Mouse (Mus musculus) forebrain, embryonic 16.5 days (tissue): ENCODE results near the gene Grpel1. TPM values are rescaled to one million over a fixed set of nuclear protein-coding genes. Genes with fewer than 3 reads are reported as not detected.

ENCODE experiments used
- ATAC-seq: fragments of 200-750 bp; cut with Nextera tagmentation; 2 replicates; pipeline ENCODE4 v1.8.0; 2017; ENCODE audit warnings: mild to moderate bottlenecking, moderate library complexity
- H3K27ac ChIP-seq: fragments of 300-500 bp; sonication (generic); 2 replicates; pipeline ENCODE4 v1.5.1; 2014; ENCODE audit warnings: low read length, control low read depth
- H3K27me3 ChIP-seq: fragments of 300-500 bp; sonication (generic); replicated peaks from 2 replicates; pipeline ENCODE4 v1.6.1; 2014; ENCODE audit warnings: low read length; ENCODE audit not compliant: control insufficient read depth, insufficient read depth
- H3K36me3 ChIP-seq: fragments of 300-500 bp; sonication (generic); 2 replicates; pipeline ENCODE4 v1.6.1; 2014; ENCODE audit not compliant: control insufficient read depth, insufficient read depth
- H3K4me1 ChIP-seq: fragments of 300-500 bp; sonication (generic); replicated peaks from 2 replicates; pipeline ENCODE4 v1.6.1; 2014; ENCODE audit warnings: low read length; ENCODE audit not compliant: control insufficient read depth, insufficient read depth
- H3K4me2 ChIP-seq: fragments of 300-500 bp; sonication (generic); 2 replicates; pipeline ENCODE4 v1.6.1; 2014; ENCODE audit warnings: mild to moderate bottlenecking, low read length, control low read depth
- H3K4me3 ChIP-seq: fragments of 300-500 bp; sonication (generic); replicated peaks from 2 replicates; pipeline ENCODE4 v1.5.1; 2014; ENCODE audit warnings: mild to moderate bottlenecking, low read length, control low read depth
- H3K9ac ChIP-seq: fragments of 300-500 bp; sonication (generic); replicated peaks from 2 replicates; pipeline ENCODE4 v1.6.1; 2014; ENCODE audit warnings: low read depth, low read length, control low read depth
- H3K9me3 ChIP-seq: fragments of 300-500 bp; sonication (generic); 2 replicates; pipeline ENCODE4 v1.6.1; 2016; ENCODE audit warnings: low read length; ENCODE audit not compliant: control insufficient read depth
- WGBS: fragments of 180-500 bp; shearing (Covaris S2); extraction: QIAGEN DNeasy Blood & Tissue Kit; methylation state at CpG from one replicate; pipeline ENCODE4 v1.1.7; 2014; 5-methylcytosine and 5-hydroxymethylcytosine counted together
- polyA plus RNA-seq: library from polyadenylated mRNA; unstranded; fragments of >200 nt; fragmentation: Nextera tagmentation; extraction: Ambion mirVana; gene quantifications from 2 replicates; pipeline ENCODE4 v1.2.1, GENCODE M21; 2015

The Grpel1 gene
- polyA plus RNA-seq, 1 experiment from 2014 or later: 44.1 TPM

GRCm38 (mm10) chr5:36452821-36453220, 12.0 kb upstream of the Grpel1 start:
- Histone ChIP-seq H3K27ac (no peak overlapping the region), H3K9ac (no peak overlapping the region), H3K9me3 (no peaks in the 10 kb centered on the region), H3K27me3 (no peaks in the 10 kb centered on the region), H3K36me3 (no peaks in the 10 kb centered on the region), H3K4me3 (no peak overlapping the region), H3K4me1 (no peaks in the 10 kb centered on the region), H3K4me2 (no peak overlapping the region)
- 85% methylated on average over 6 of the region's 6 CpGs for WGBS
- ATAC-seq: no peak

- 75% methylated on average over 4 of the region's 4 CpGs for WGBS
- Histone ChIP-seq H3K27ac (no peak overlapping the region), H3K4me2 (no peak overlapping the region), H3K4me3 (no peak overlapping the region), H3K9me3 (no peaks in the 10 kb centered on the region), H3K4me1 (no peaks in the 10 kb centered on the region), H3K36me3 (no peaks in the 10 kb centered on the region), H3K9ac (no peak overlapping the region), H3K27me3 (no peaks in the 10 kb centered on the region)
- ATAC-seq: no peak
Measured at GRCm38 (mm10) chr5:36457706-36458105, 7.1 kb upstream of the Grpel1 start.

- Histone ChIP-seq H3K36me3 (no peaks in the 10 kb centered on the region), H3K4me1 (peaks cover under 1% of the 10 kb centered on the region), H3K9me3 (no peaks in the 10 kb centered on the region), H3K27me3 (no peaks in the 10 kb centered on the region), H3K4me2 (no peak overlapping the region), H3K4me3 (no peak overlapping the region), H3K9ac (no peak overlapping the region), H3K27ac (no peak overlapping the region)
- ATAC-seq: no peak
- 11% methylated on average over 4 of the region's 4 CpGs for WGBS
Measured at GRCm38 (mm10) chr5:36458926-36459325, 5.9 kb upstream of the Grpel1 start.

GRCm38 (mm10) chr5:36460712-36461111, 4.1 kb upstream of the Grpel1 start:
- Histone ChIP-seq H3K36me3 (no peaks in the 10 kb centered on the region), H3K4me3 (no peak overlapping the region), H3K27ac (no peak overlapping the region), H3K9ac (no peak overlapping the region), H3K4me2 (no peak overlapping the region), H3K9me3 (no peaks in the 10 kb centered on the region), H3K27me3 (no peaks in the 10 kb centered on the region), H3K4me1 (peaks cover 8% of the 10 kb centered on the region)
- WGBS: 87% methylated on average over 2 of the region's 2 CpGs
- ATAC-seq: no peak

- H3K4me2 ChIP-seq: no peak overlapping the region
- H3K4me1 ChIP-seq: peaks cover 13% of the 10 kb centered on the region
- H3K9me3 ChIP-seq: no peaks in the 10 kb centered on the region
- H3K27me3 ChIP-seq: no peaks in the 10 kb centered on the region
- 67% methylated on average over 2 of the region's 2 CpGs for WGBS
- H3K36me3 ChIP-seq: no peaks in the 10 kb centered on the region
- no peak overlapping the region for H3K9ac ChIP-seq
- no peak overlapping the region for H3K27ac ChIP-seq
- H3K4me3 ChIP-seq: no peak overlapping the region
- ATAC-seq: no peak
Measured at GRCm38 (mm10) chr5:36461231-36461630, 3.6 kb upstream of the Grpel1 start.

- Histone ChIP-seq H3K4me3 (no peak overlapping the region), H3K4me2 (no peak overlapping the region), H3K36me3 (no peaks in the 10 kb centered on the region), H3K4me1 (peaks cover 13% of the 10 kb centered on the region), H3K9me3 (no peaks in the 10 kb centered on the region), H3K27ac (no peak overlapping the region), H3K27me3 (no peaks in the 10 kb centered on the region), H3K9ac (no peak overlapping the region)
- WGBS: 16% methylated on average over 7 of the region's 7 CpGs
- no peak for ATAC-seq
Measured at GRCm38 (mm10) chr5:36462810-36463209, 2.0 kb upstream of the Grpel1 start.

GRCm38 (mm10) chr5:36463391-36463790, 1.4 kb upstream of the Grpel1 start:
- H3K9me3 ChIP-seq: no peaks in the 10 kb centered on the region
- no peak overlapping the region for H3K9ac ChIP-seq
- no peak overlapping the region for H3K27ac ChIP-seq
- H3K4me2 ChIP-seq: no peak overlapping the region
- peaks cover 13% of the 10 kb centered on the region for H3K4me1 ChIP-seq
- ATAC-seq: no peak
- no peaks in the 10 kb centered on the region for H3K27me3 ChIP-seq
- no peaks in the 10 kb centered on the region for H3K36me3 ChIP-seq
- WGBS: 8% methylated on average over 5 of the region's 5 CpGs
- H3K4me3 ChIP-seq: no peak overlapping the region

- Histone ChIP-seq H3K36me3 (peaks cover 10% of the 10 kb centered on the region), H3K27me3 (no peaks in the 10 kb centered on the region), H3K4me1 (peaks cover 13% of the 10 kb centered on the region), H3K9me3 (no peaks in the 10 kb centered on the region), H3K27ac (no peak overlapping the region), H3K4me3 (peak overlapping the region; percentile 73), H3K4me2 (peak overlapping the region; percentile 79), H3K9ac (peak overlapping the region; percentile 74)
- WGBS: 28% methylated on average over 8 of the region's 8 CpGs
- ATAC-seq: no peak
Measured at GRCm38 (mm10) chr5:36465889-36466288, 1.1 kb downstream of the Grpel1 start.

GRCm38 (mm10) chr5:36471206-36471605, 6.4 kb downstream of the Grpel1 start:
- Histone ChIP-seq H3K4me1 (peaks cover under 1% of the 10 kb centered on the region; the same call in 1 of the 2 replicates), H3K27ac (no peak overlapping the region), H3K9me3 (no peaks in the 10 kb centered on the region), H3K27me3 (no peaks in the 10 kb centered on the region), H3K9ac (no peak overlapping the region), H3K4me3 (no peak overlapping the region), H3K4me2 (no peak overlapping the region), H3K36me3 (peaks cover 26% of the 10 kb centered on the region)
- ATAC-seq: no peak
- WGBS: 93% methylated on average over 8 of the region's 8 CpGs
